Mouse (Mus musculus): ENCODE measurements at regions not wholly inside any gene's neighbourhood (a gene's known extent, or its start where the extent isn't known, plus 50 kb on each side); places are given as distances from the start of the nearest gene placed in this dataset.

DNA sequence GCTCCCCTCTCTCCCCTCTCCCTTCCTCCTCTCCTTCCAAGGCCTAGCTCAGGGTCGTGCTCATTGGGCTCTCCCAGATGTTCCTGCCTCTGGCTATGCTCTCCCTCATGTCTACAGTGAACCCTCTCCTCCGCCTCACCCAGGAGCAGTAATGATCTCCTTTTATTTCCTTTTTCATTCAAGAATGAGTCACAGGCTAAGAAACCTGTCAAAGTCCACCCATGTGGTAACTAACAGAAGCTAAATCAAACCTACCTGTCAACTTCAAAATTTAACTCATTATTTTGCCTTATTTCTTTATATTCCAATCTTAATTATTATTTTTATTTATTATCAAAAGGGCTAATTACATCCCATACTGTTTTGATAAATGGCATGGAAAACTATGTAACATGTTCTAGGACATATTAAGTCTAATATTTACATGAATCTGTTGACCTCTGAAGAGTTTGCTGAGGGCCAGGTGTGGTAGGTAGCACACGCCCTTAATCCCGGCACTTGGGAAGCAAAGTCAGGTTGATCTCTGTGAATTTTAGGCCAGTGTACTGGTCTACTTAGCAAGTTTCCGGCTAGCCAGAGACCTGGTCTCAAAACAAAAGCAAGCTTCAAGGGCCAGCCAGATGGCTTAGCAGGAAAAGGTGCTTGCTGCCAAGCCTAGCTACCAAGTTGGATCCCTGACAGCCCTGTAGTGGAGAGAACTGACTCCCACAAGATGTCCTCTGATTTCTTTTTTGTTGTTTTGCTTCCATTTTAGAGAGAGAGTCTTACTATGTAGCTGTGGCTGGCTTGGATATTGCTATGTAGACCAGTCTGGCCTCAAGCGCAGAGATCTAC lies 51.9 kb upstream of the Slc16a1 start:
- 79% methylated on average over 6 of the region's 6 CpGs for WGBS
- no peak overlapping the region for H3K4me3 ChIP-seq
- H3K9me3 ChIP-seq (replicated peaks) = no peaks in the 10 kb centered on the region
- no peak overlapping the region for H3K27ac ChIP-seq
- H3K4me1 ChIP-seq = no peaks in the 10 kb centered on the region
- DNase-seq (ENCODE audit: low spot score) = no peak
- H3K36me3 ChIP-seq = no peaks in the 10 kb centered on the region
- no peaks in the 10 kb centered on the region for H3K27me3 ChIP-seq (ENCODE audit: low read depth, poor library complexity, severe bottlenecking)

DNA sequence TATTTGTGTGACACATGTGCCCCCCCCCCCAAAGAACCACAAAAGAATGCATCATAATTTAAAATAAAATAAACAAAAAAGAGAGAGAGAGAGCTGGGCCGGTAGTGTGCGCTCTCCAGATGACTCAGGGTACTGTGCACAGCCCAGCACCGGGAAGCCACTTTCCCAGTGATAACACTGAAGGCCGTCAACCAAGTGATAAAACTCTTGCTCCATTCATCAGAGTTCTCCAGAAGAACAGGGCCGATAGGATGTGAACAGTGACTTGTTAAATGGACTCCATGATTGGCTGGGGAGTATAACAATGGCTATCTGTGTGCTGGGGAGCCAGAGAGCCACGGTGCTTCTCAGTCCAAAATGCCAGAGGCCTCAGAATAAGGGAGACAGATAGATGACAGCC lies 53.2 kb upstream of the Slc16a1 start:
- 82% methylated on average over 6 of the region's 6 CpGs for WGBS
- H3K27me3 ChIP-seq (ENCODE audit: low read depth, poor library complexity, severe bottlenecking) = no peaks in the 10 kb centered on the region

GRCm38 (mm10) chr3:104583236-104583635 lies 55.2 kb upstream of the Slc16a1 start:
- H3K36me3 ChIP-seq = no peaks in the 10 kb centered on the region
- H3K27ac ChIP-seq = no peak overlapping the region
- no peak overlapping the region for H3K4me3 ChIP-seq
- H3K4me1 ChIP-seq = no peaks in the 10 kb centered on the region
- 68% methylated on average over 7 of the region's 7 CpGs for WGBS
- DNase-seq (ENCODE audit: low spot score) = no peak
- no peaks in the 10 kb centered on the region for H3K27me3 ChIP-seq (ENCODE audit: low read depth, poor library complexity, severe bottlenecking)
- no peaks in the 10 kb centered on the region for H3K9me3 ChIP-seq (replicated peaks)

More for the DNA sequence above, 53.2 kb upstream of the Slc16a1 start:
- Histone ChIP-seq H3K4me1 (no peaks in the 10 kb centered on the region), H3K4me3 (no peak overlapping the region), H3K9me3 (replicated peaks) (no peaks in the 10 kb centered on the region), H3K36me3 (no peaks in the 10 kb centered on the region), H3K27ac (no peak overlapping the region)
- no peak for DNase-seq (ENCODE audit: low spot score)

DNA sequence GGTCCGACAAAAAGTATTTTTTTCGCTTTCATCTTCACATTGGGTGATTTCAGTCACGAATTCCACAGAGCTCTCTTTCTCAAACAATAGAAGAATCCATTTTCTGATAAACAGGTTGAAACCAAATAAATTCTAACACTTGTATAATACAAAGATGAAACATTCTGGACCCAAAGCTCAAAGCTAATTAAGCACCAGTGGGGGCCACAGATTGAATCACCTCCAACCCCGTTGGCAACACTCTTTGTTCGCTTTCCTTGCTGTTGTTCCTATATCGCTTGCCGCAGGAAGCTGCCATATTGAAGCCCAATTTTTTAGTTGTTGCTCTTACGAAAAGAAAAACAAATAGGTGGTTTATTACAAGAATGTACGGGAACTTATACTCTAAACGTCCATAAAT lies 55.9 kb upstream of the Slc16a1 start:
- H3K36me3 ChIP-seq = no peaks in the 10 kb centered on the region
- no peak overlapping the region for H3K27ac ChIP-seq
- no peak for DNase-seq (ENCODE audit: low spot score)
- 96% methylated on average over 10 of the region's 10 CpGs for WGBS
- no peak overlapping the region for H3K4me3 ChIP-seq
- H3K9me3 ChIP-seq (replicated peaks) = no peaks in the 10 kb centered on the region
- H3K27me3 ChIP-seq (ENCODE audit: low read depth, poor library complexity, severe bottlenecking) = no peaks in the 10 kb centered on the region
- H3K4me1 ChIP-seq = no peaks in the 10 kb centered on the region

DNA sequence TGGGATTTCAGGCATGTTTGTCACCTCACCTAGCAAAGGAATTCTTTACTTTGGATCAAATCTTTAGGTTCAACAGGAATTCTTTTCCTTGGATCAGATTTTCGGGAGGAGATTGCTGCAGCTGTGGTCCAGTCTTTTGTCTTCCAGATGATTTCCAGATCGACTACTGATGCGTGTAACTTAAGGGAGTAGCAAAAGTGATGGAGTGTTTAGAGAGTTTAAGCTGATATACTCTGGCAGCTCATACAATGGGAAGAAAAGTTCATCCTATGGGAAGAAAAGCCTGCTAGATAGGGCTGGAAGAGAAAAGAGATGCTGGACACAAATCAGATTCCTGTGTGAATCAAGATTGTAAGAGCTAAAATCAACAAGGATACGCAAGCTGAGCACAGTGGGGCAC lies 59.3 kb upstream of the Slc16a1 start:
- no peaks in the 10 kb centered on the region for H3K4me1 ChIP-seq
- H3K4me3 ChIP-seq = no peak overlapping the region
- 86% methylated on average over 4 of the region's 4 CpGs for WGBS
- no peak overlapping the region for H3K27ac ChIP-seq
- H3K36me3 ChIP-seq = no peaks in the 10 kb centered on the region
- H3K9me3 ChIP-seq (replicated peaks) = no peaks in the 10 kb centered on the region
- DNase-seq (ENCODE audit: low spot score) = no peak
- no peaks in the 10 kb centered on the region for H3K27me3 ChIP-seq (ENCODE audit: low read depth, poor library complexity, severe bottlenecking)

GRCm38 (mm10) chr3:104578374-104578773 lies 60.1 kb upstream of the Slc16a1 start:
- Histone ChIP-seq H3K9me3 (replicated peaks) (no peaks in the 10 kb centered on the region), H3K27ac (no peak overlapping the region), H3K27me3 (ENCODE audit: low read depth, poor library complexity, severe bottlenecking) (no peaks in the 10 kb centered on the region), H3K4me3 (no peak overlapping the region), H3K4me1 (no peaks in the 10 kb centered on the region), H3K36me3 (no peaks in the 10 kb centered on the region)
- DNase-seq (ENCODE audit: low spot score) = no peak
- 49% methylated on average over 3 of the region's 3 CpGs for WGBS

DNA sequence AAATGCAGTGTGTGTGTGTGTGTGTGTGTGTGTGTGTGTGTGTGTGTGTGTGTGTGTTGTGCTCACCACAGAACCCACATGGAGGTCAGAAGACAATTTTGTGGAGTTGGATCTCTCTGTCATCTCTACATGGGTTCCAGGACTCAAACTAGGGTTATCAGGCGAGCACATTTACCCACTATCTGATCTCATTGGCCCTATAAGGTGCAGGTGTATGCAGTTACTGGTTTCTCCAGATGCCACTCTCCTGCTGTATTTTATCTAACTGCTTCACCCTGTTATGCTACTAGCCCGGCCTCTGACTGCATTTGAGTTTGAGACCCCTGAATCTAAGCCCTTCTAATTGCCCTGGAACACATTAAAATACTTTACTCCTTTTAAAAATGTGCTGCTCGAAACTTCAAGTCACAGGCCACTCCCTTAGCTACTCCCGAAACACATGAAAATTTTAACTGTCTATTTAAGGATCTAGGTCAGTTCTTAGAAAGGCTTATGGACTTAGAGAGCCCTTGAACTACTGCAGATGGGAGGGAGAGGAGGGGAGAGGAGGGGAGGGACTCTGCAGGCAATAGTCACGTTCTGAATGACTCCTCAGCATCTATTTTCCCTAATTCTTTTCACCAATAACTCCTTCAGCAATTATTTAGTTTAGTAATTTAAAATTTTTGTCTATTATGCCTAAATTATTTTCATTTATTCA lies 61.1 kb upstream of the Slc16a1 start:
- Histone ChIP-seq H3K36me3 (no peaks in the 10 kb centered on the region), H3K27me3 (ENCODE audit: low read depth, poor library complexity, severe bottlenecking) (no peaks in the 10 kb centered on the region), H3K4me3 (no peak overlapping the region), H3K27ac (no peak overlapping the region), H3K9me3 (replicated peaks) (no peaks in the 10 kb centered on the region), H3K4me1 (no peaks in the 10 kb centered on the region)
- no peak for DNase-seq (ENCODE audit: low spot score)
- WGBS = 68% methylated on average over 5 of the region's 5 CpGs

- H3K36me3 ChIP-seq = no peaks in the 10 kb centered on the region
- WGBS = 88% methylated on average over 5 of the region's 5 CpGs
- no peaks in the 10 kb centered on the region for H3K9me3 ChIP-seq (replicated peaks)
- no peaks in the 10 kb centered on the region for H3K27me3 ChIP-seq (ENCODE audit: low read depth, poor library complexity, severe bottlenecking)
- no peak overlapping the region for H3K4me3 ChIP-seq
- H3K4me1 ChIP-seq = no peaks in the 10 kb centered on the region
- no peak for DNase-seq (ENCODE audit: low spot score)
- no peak overlapping the region for H3K27ac ChIP-seq
These were observed 61.7 kb upstream of the Lrig2 start for GRCm38 (mm10) chr3:104573277-104573940.

DNA sequence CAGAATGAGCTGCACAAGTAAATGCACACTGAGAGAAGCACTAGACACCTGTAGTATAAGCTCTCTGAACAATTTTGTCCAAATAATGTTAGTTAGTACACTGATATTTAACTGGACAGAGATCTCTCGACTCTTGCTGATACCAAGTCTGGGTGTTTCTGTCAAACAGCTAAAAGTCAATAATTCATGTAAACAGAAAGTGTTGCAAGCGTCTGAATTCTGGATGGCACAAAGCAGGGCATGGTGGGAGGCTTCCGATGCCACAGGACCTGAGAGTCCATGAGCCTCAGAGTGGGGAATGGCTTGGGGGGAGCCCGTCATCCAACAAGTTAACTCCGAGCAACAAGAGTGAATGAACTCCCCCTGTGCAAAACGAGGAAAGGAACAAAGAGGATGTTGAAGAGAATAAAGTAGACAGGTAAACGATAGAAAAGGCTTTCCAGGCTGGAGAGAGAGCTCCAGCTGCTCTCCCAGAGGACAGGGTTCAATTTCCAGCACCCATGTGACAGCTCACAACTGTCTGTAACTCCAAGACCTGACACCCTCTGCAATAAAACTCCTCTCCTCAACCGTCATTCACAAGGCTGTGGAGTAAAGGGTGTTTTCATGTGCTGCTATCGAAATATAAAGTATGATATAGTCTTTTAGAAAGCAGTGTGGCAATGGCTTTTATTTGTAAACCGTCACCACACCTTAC lies 60.4 kb upstream of the Lrig2 start:
- H3K4me3 ChIP-seq = no peak overlapping the region
- WGBS = 64% methylated on average over 10 of the region's 10 CpGs
- H3K4me1 ChIP-seq = no peaks in the 10 kb centered on the region
- no peaks in the 10 kb centered on the region for H3K9me3 ChIP-seq (replicated peaks)
- H3K27ac ChIP-seq = no peak overlapping the region
- no peaks in the 10 kb centered on the region for H3K27me3 ChIP-seq (ENCODE audit: low read depth, poor library complexity, severe bottlenecking)
- no peak for DNase-seq (ENCODE audit: low spot score)
- H3K36me3 ChIP-seq = no peaks in the 10 kb centered on the region

- no peaks in the 10 kb centered on the region for H3K27me3 ChIP-seq (ENCODE audit: low read depth, poor library complexity, severe bottlenecking)
- no peak for DNase-seq (ENCODE audit: low spot score)
- peak overlapping the region; percentile 19; the same call in 1 of the 2 replicates for H3K27ac ChIP-seq
- H3K36me3 ChIP-seq = no peaks in the 10 kb centered on the region
- no peaks in the 10 kb centered on the region for H3K9me3 ChIP-seq (replicated peaks)
- H3K4me1 ChIP-seq = peaks cover 8% of the 10 kb centered on the region
- WGBS = 74% methylated on average over 13 of the region's 13 CpGs
- no peak overlapping the region for H3K4me3 ChIP-seq
These were observed 53.9 kb upstream of the Lrig2 start for GRCm38 (mm10) chr3:104565423-104566230.

DNA sequence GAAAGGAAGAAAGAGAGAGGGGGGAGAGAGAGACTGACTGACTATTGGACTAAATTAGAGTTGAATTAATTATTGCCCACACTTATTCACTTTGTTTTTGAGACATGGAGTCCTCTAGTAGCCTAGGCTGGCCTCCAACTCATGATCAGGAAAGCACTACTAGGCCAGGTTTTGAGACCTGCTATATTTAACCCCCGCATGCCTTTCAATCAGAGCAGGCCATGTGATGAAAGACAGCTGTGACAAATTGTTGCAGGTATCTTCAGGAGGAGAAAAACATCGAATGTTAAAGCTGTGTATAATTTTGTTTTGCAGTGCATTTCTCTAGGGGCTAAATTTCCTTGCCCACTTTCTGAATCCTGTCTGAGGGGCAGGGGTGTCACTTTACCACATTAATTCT lies 53.1 kb upstream of the Lrig2 start:
- Histone ChIP-seq H3K4me3 (no peak overlapping the region), H3K4me1 (peaks cover 8% of the 10 kb centered on the region), H3K27me3 (ENCODE audit: low read depth, poor library complexity, severe bottlenecking) (no peaks in the 10 kb centered on the region), H3K9me3 (replicated peaks) (no peaks in the 10 kb centered on the region), H3K27ac (no peak overlapping the region), H3K36me3 (no peaks in the 10 kb centered on the region)
- WGBS = 81% methylated on average over 2 of the region's 2 CpGs
- DNase-seq (ENCODE audit: low spot score) = no peak

DNA sequence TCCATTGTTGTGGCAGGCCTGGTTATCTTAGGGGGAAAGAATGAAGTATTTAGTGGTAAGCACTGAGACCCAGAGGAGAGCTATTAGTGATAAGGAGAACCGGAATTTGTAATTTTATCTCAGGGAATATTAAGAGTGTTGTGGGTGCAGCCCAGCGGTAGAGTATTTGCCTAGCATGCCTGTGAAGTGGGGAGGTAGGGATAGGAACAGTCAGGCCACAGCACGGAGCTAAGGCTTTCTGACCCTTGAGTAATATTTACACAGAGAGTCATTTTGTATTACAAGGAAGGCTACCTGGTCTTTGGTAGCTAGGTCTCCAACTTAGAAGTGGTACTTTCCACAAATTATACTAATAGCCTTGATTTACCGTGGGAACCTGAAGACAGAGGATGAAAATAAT lies 49.8 kb upstream of the Lrig2 start:
- H3K4me3 ChIP-seq = no peak overlapping the region
- peaks cover 8% of the 10 kb centered on the region for H3K4me1 ChIP-seq

More for the DNA sequence above, 49.8 kb upstream of the Lrig2 start:
- no peak overlapping the region for H3K27ac ChIP-seq
- 30% methylated on average over 4 of the region's 4 CpGs for WGBS
- no peak for DNase-seq (ENCODE audit: low spot score)
- no peaks in the 10 kb centered on the region for H3K27me3 ChIP-seq (ENCODE audit: low read depth, poor library complexity, severe bottlenecking)
- H3K9me3 ChIP-seq (replicated peaks) = no peaks in the 10 kb centered on the region
- no peaks in the 10 kb centered on the region for H3K36me3 ChIP-seq

Data from limb, embryonic 10.5 days (tissue).